Mouse (Mus musculus): ENCODE measurements around the gene Olfr574. TPM values are rescaled to one million over a fixed set of nuclear protein-coding genes. Genes with fewer than 3 reads are reported as not detected.

Gene Olfr574
- not detected for polyA plus RNA-seq (2017; shearing (Covaris generic))

DNA sequence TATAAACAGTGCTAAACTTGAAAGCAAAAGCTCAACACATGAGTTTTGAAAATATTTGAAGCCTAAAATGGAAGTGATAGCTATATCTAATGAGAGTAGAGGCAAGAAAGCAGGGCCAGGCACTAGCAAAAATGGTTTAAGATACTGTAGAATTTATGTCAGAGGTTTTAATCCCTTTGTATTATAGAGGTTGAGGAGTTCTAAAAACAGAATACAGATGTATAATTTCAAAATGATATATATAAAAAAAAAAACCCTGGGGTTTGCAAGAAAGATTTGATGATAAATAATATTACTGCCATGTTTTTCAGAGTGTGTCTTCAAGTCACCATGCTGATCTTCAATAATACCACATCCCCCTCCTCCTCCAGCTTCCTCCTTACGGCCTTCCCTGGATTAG is at the start of gene Olfr574:
Olfr574 (plus strand) TSS at position 301 of the 400 bp plus-strand sequence.

DNA sequence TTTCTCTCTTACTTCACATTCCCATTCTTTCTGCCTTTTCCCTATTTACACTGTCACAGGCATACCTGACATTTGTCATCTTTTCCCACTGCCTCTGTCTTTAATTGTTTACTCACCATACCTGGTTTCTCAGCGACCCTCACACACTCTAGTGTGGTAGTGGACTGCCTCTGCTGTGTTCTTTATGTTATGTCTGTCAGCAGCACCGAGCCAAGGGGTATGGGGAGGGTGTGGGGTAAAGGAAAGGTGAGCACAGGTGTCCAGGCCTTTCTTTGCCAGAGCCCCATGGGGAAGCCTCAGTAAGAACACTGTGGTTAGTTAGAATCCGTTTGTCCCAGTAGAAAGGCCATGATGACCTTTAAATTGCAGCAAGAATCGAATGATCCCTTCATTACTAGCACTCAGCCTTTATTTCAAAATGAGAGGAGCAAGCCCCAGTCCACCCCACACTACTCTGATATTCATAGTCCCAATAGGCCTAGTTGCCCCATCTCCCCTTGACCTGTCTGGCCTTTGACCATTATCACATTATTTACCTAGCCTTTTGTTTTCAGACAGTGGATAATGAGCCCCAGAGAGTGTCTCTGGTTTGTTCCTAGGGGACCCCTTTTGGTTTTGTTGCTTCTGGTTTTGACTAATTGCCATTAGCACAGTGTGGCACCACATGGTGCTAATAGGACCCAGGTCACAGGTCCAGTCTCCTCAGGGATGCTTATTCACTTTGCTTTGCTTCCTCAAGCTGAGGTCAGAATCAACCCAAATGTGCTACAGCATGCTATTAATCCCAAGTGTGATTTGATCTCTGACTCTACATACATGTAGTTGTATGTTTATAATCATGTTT is 31.0 kb upstream of the Olfr574 start, which contains the start of gene Olfr571:
Olfr571 (minus strand) TSS at position 505 of the 844 bp plus-strand sequence.

DNA sequence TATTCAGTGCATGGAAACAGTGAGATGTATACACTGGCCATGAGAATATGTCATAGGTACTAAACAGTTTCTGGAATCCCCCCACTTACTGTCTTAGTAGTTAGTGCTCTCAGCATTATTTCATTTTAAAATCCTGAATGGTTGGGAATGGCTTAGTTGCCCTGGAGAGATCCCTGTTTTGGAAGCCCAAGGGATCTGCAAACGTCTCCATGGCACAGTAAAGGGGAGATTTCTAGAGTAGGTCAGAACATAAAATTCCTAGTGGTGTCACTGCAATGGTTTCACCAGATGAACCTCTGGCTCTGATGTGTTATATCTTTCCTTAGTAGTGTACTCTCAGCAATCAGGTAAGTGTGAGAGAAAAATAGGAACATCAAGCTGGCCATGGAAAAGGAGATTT is 24.2 kb upstream of the Olfr574 start, which contains the start of gene Olfr572:
Olfr572 (plus strand) TSS at position 301 of the 400 bp plus-strand sequence.

DNA sequence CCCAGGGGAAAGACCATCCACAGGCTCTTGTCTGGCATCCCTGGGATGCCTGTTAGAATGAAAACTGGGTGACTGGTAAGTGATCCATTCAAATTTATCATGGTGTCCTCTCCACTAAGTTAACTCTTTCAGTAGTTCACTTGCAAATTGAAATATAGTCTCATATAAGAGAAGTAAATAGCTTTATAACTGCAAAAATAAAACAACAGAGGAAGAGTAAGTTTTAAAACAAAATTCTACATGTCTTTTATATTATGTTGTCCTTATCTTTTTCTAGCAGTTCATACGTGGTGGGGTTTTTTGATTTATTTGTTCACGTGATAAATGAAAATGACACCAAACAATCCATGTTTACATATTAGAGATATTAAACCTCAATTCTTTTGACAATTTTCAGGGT is 5.8 kb upstream of the Olfr574 start, which contains the start of gene Olfr573-ps1:
Olfr573-ps1 (minus strand) TSS at position 101 of the 400 bp plus-strand sequence.

DNA sequence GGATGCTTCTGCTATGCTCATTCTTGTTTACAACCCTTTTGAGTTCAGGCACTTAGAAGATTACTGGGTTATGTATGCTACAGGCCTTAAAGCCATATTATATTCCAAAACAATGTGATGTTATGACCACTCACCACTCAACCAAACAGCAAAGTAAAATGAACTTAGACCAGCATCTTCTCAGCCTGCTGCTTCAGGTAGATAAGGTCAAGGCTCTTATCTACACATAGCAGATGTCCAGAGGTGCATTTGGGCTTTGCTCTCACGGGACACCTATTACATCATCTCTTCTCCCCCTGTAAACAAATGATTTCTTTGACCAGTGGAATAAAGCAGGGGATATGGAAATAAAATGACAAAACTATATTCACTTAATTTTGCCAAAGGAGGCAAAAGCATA is 10.3 kb downstream of the Olfr574 start, which contains the start of gene Olfr575:
Olfr575 (minus strand) TSS at position 183 of the 400 bp plus-strand sequence.

DNA sequence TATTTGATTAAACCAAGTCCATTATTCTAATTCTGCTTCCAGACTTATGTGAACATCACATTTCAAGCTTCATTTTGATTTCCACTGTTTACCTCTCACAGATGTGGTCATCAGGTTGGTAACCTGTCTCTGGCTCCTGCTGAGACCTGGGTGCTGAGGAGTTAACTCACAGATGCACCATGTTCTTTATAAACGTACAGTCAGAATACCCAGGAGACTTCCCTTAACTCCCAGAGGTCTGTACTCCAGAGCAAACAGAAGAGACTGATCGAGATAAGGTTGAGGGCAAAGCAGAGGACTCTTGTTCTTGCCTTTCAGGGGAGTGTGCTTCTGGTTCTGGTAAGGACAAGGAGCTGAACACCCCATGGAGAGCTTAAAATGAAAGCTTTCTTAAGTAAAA is 14.1 kb downstream of the Olfr574 start, which contains the start of gene Olfr576:
Olfr576 (plus strand) TSS at position 301 of the 400 bp plus-strand sequence.

DNA sequence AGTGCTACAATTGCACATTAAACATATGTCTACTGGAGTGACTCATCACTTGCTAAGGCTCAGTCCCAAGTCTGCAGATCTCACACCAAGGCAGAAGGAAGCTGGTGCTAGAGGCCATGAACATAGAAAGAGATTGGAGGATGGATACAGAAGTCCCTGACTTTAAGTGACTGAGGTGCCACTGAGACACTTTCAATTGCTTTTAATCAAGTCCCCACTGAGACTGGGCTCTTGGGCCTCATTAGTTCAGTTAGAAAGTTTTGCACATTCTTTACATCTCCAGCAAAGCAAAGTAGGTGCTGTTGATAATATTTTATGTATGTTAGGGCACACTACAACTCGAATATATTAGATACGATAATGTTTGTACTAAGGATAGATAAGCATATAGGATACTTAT is 27.6 kb downstream of the Olfr574 start, which contains the start of gene Olfr577:
Olfr577 (minus strand) TSS at position 101 of the 400 bp plus-strand sequence.

DNA sequence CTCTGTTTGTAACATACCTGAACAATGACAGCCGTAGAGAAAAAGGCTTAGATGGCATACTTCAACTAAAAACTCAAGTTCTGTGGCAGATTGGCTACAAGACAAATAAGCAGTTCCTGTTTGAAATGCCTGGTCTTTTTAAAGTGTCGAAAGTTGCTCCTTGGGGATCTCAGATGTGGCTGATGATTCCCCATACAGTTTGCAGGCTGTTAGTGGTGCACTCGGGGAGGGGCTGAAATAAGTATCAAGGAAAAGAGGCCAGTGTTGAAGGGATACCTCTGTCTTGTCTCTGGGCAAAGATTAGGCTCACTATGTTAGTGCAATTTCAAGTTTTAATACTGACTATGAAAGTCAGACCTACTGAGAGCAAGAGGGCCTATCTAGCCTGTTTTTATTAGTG is 41.0 kb downstream of the Olfr574 start, which contains the start of gene Olfr578:
Olfr578 (minus strand) TSS at position 101 of the 400 bp plus-strand sequence.

Other genes starting within 250 kb of the Olfr574 start
- gene Olfr558, start 246.3 kb upstream of the Olfr574 start, polyA plus RNA-seq (2017; shearing (Covaris generic)), result not detected
- not detected for gene Olfr33, start 229.4 kb upstream of the Olfr574 start, polyA plus RNA-seq (2017; shearing (Covaris generic))
- gene Olfr559, start 221.0 kb upstream of the Olfr574 start, polyA plus RNA-seq (2017; shearing (Covaris generic)), result not detected
- not detected for gene Olfr560, start 189.1 kb upstream of the Olfr574 start, polyA plus RNA-seq (2017; shearing (Covaris generic))
- gene Olfr78, start 189.0 kb upstream of the Olfr574 start, polyA plus RNA-seq (2017; shearing (Covaris generic)), result not detected
- not detected for gene Olfr561, start 177.2 kb upstream of the Olfr574 start, polyA plus RNA-seq (2017; shearing (Covaris generic))
- not detected for gene Olfr564, start 145.0 kb upstream of the Olfr574 start, polyA plus RNA-seq (2017; shearing (Covaris generic))
- gene Olfr566, start 89.7 kb upstream of the Olfr574 start, polyA plus RNA-seq (2017; shearing (Covaris generic)), result not detected
- gene Olfr568, start 71.3 kb upstream of the Olfr574 start, polyA plus RNA-seq (2017; shearing (Covaris generic)), result not detected
- not detected for gene Olfr569, start 57.6 kb upstream of the Olfr574 start, polyA plus RNA-seq (2017; shearing (Covaris generic))
- not detected for gene Olfr570, start 53.9 kb upstream of the Olfr574 start, polyA plus RNA-seq (2017; shearing (Covaris generic))
- gene Olfr571, start 30.9 kb upstream of the Olfr574 start, polyA plus RNA-seq (2017; shearing (Covaris generic)), result not detected
- not detected for gene Olfr572, start 24.1 kb upstream of the Olfr574 start, polyA plus RNA-seq (2017; shearing (Covaris generic))
- gene Olfr573-ps1, start 5.9 kb upstream of the Olfr574 start, polyA plus RNA-seq (2017; shearing (Covaris generic)), result not detected
- not detected for gene Olfr575, start 10.3 kb downstream of the Olfr574 start, polyA plus RNA-seq (2017; shearing (Covaris generic))
- not detected for gene Olfr576, start 14.2 kb downstream of the Olfr574 start, polyA plus RNA-seq (2017; shearing (Covaris generic))
- not detected for gene Olfr577, start 27.5 kb downstream of the Olfr574 start, polyA plus RNA-seq (2017; shearing (Covaris generic))
- not detected for gene Olfr578, start 40.9 kb downstream of the Olfr574 start, polyA plus RNA-seq (2017; shearing (Covaris generic))
- gene Olfr582, start 89.6 kb downstream of the Olfr574 start, polyA plus RNA-seq (2017; shearing (Covaris generic)), result not detected
- gene Olfr583, start 102.8 kb downstream of the Olfr574 start, polyA plus RNA-seq (2017; shearing (Covaris generic)), result not detected
- not detected for gene Olfr584, start 133.4 kb downstream of the Olfr574 start, polyA plus RNA-seq (2017; shearing (Covaris generic))
- gene Olfr585, start 149.3 kb downstream of the Olfr574 start, polyA plus RNA-seq (2017; shearing (Covaris generic)), result not detected
- not detected for gene Olfr586, start 177.2 kb downstream of the Olfr574 start, polyA plus RNA-seq (2017; shearing (Covaris generic))
- not detected for gene Olfr588-ps1, start 192.4 kb downstream of the Olfr574 start, polyA plus RNA-seq (2017; shearing (Covaris generic))
- gene Olfr589, start 207.9 kb downstream of the Olfr574 start, polyA plus RNA-seq (2017; shearing (Covaris generic)), result not detected
- gene Olfr591, start 229.9 kb downstream of the Olfr574 start, polyA plus RNA-seq (2017; shearing (Covaris generic)), result 0.11 TPM
- gene Olfr592, start 236.3 kb downstream of the Olfr574 start, polyA plus RNA-seq (2017; shearing (Covaris generic)), result 0.06 TPM